Mouse (Mus musculus) left cerebral cortex, postnatal 4 days (tissue): ENCODE measurements around the gene Dntt. TPM values are rescaled to one million over a fixed set of nuclear protein-coding genes. Genes with fewer than 3 reads are reported as not detected.

ENCODE experiments used
- DNase-seq: peaks from one replicate; pipeline ENCODE4 v3.0.0-alpha.2; 2022
- intact Hi-C: fragments of 180-260 bp; cut with DNase I; formaldehyde crosslinking; loops from one replicate; pipeline ENCODE4 v1.15.1; 2025
- total RNA-seq, 2 experiments: library from RNA; stranded (reverse); gene quantifications; 2 replicates each; pipeline ENCODE4 v1.2.3; 2021

Gene Dntt
- total RNA-seq, 2 experiments from 2014 or later: 0.32 TPM; not detected in 1

GRCm38 (mm10) chr19:41052247-41052646, 23.2 kb downstream of the Dntt start:
- no peak for DNase-seq
- intact Hi-C loops: no loop called here

- peak; percentile 17 for DNase-seq
- intact Hi-C loops: no loop called here
Measured at GRCm38 (mm10) chr19:41053530-41053929, 24.5 kb downstream of the Dntt start.

- no peak for DNase-seq
- intact Hi-C loops: no loop called here
Measured at GRCm38 (mm10) chr19:41054702-41055101, 25.6 kb downstream of the Dntt start.

- DNase-seq: peak; percentile 94
- intact Hi-C loops: no loop called here
Measured at GRCm38 (mm10) chr19:41071500-41071899, 42.4 kb downstream of the Dntt start.

- intact Hi-C loops: no loop called here
- DNase-seq: no peak
Measured at GRCm38 (mm10) chr19:41073746-41074455, 44.8 kb downstream of the Dntt start.

GRCm38 (mm10) chr19:41076906-41077305, 47.8 kb downstream of the Dntt start, which contains the start of gene Opalin:
TSS of gene Opalin (minus strand) at chr19:41077113.
- intact Hi-C loops: no loop called here
- DNase-seq: no peak

GRCm38 (mm10) chr19:41081589-41081988, 52.5 kb downstream of the Dntt start:
- DNase-seq: no peak
- intact Hi-C loops: loop anchor here (10.0 kb wide), 1 partner anchor 683 kb away; no protein-coding TSS in a partner anchor

GRCm38 (mm10) chr19:41083646-41084045, 54.6 kb downstream of the Dntt start:
- DNase-seq: no peak
- intact Hi-C loops: loop anchor here (10.0 kb wide), 1 partner anchor 681 kb away; no protein-coding TSS in a partner anchor

GRCm38 (mm10) chr19:41086289-41086688, 57.2 kb downstream of the Dntt start:
- no peak for DNase-seq
- intact Hi-C loops: loop anchor here (5.0 to 10.0 kb wide), 2 partner anchors 161 to 679 kb away; no protein-coding TSS in a partner anchor

- peak; percentile 75 for DNase-seq
- intact Hi-C loops: loop anchor here (5.0 to 10.0 kb wide), 2 partner anchors 161 to 678 kb away; no protein-coding TSS in a partner anchor
Measured at GRCm38 (mm10) chr19:41086700-41087099, 57.6 kb downstream of the Dntt start.

- intact Hi-C loops: loop anchor here (5.0 to 10.0 kb wide), 2 partner anchors 159 to 677 kb away; no protein-coding TSS in a partner anchor
- DNase-seq: no peak
Measured at GRCm38 (mm10) chr19:41087901-41088300, 58.8 kb downstream of the Dntt start.

GRCm38 (mm10) chr19:41088491-41088890, 59.4 kb downstream of the Dntt start:
- DNase-seq: no peak
- intact Hi-C loops: loop anchor here (5.0 to 10.0 kb wide), 2 partner anchors 159 to 676 kb away; no protein-coding TSS in a partner anchor

GRCm38 (mm10) chr19:41089833-41090232, 60.8 kb downstream of the Dntt start:
- intact Hi-C loops: loop anchor here (5.0 to 10.0 kb wide), 2 partner anchors 157 to 675 kb away; no protein-coding TSS in a partner anchor
- peak; percentile 65 for DNase-seq

GRCm38 (mm10) chr19:41091901-41092300, 62.8 kb downstream of the Dntt start:
- DNase-seq: no peak
- intact Hi-C loops: no loop called here

- peak; percentile 49 for DNase-seq
- intact Hi-C loops: no loop called here
Measured at GRCm38 (mm10) chr19:41097038-41097437, 68.0 kb downstream of the Dntt start.

- intact Hi-C loops: no loop called here
- DNase-seq: peak; percentile 81
Measured at GRCm38 (mm10) chr19:41100863-41101262, 71.8 kb downstream of the Dntt start.

GRCm38 (mm10) chr19:41101390-41101789, 72.3 kb downstream of the Dntt start:
- peak; percentile 94 for DNase-seq
- intact Hi-C loops: no loop called here

GRCm38 (mm10) chr19:41104922-41105321, 75.8 kb downstream of the Dntt start:
- intact Hi-C loops: loop anchor here (5.0 kb wide), 1 partner anchor 102 kb away; the partner anchor contains the start of gene Tll2
- DNase-seq: no peak

GRCm38 (mm10) chr19:41107530-41107929, 78.5 kb downstream of the Dntt start:
- intact Hi-C loops: loop anchor here (5.0 kb wide), 1 partner anchor 100 kb away; the partner anchor contains the start of gene Tll2
- no peak for DNase-seq

- intact Hi-C loops: loop anchor here (5.0 kb wide), 1 partner anchor 99 kb away; the partner anchor contains the start of gene Tll2
Measured at GRCm38 (mm10) chr19:41108666-41109065, 79.6 kb downstream of the Dntt start.

More at GRCm38 (mm10) chr19:41108666-41109065, 79.6 kb downstream of the Dntt start:
- DNase-seq: peak; percentile 31
